Mouse (Mus musculus) intestine, postnatal 0 days (tissue): Measurements from ENCODE around the gene Olfr1054. TPM values are rescaled to one million over a fixed set of nuclear protein-coding genes. Genes with fewer than 3 reads are reported as not detected.
"Not testable (repeated sequence)": the region's sequence is repeated elsewhere in the genome, so short reads cannot be mapped to it uniquely, and the experiment has no call there.

ENCODE experiments used
- ATAC-seq: fragments of 200-750 bp; cut with Nextera tagmentation; 2 replicates; pipeline ENCODE4 v1.8.0; 2017; ENCODE audit warnings: mild to moderate bottlenecking, moderate TSS enrichment, moderate library complexity
- H3K27ac ChIP-seq: fragments of 300-500 bp; sonication (generic); 2 replicates; pipeline ENCODE4 v1.5.1; 2014; ENCODE audit warnings: mild to moderate bottlenecking, low read depth, low read length, moderate library complexity
- H3K27me3 ChIP-seq: fragments of 300-500 bp; sonication (generic); replicated peaks from 2 replicates; pipeline ENCODE4 v1.6.1; 2014; ENCODE audit warnings: low read length, mixed read lengths; ENCODE audit not compliant: control insufficient read depth, insufficient read depth
- H3K36me3 ChIP-seq: fragments of 300-500 bp; sonication (generic); 2 replicates; pipeline ENCODE4 v1.6.1; 2014; ENCODE audit warnings: mild to moderate bottlenecking, moderate library complexity; ENCODE audit not compliant: control insufficient read depth, insufficient read depth
- H3K4me1 ChIP-seq: fragments of 300-500 bp; sonication (generic); replicated peaks from 2 replicates; pipeline ENCODE4 v1.6.1; 2014; ENCODE audit warnings: antibody characterized with exemption, low read length, mixed read lengths; ENCODE audit not compliant: control insufficient read depth, insufficient read depth
- H3K4me2 ChIP-seq: fragments of 300-500 bp; sonication (generic); replicated peaks from 2 replicates; pipeline ENCODE4 v1.6.1; 2014; ENCODE audit warnings: low read depth, mild to moderate bottlenecking, moderate library complexity
- H3K4me3 ChIP-seq: fragments of 300-500 bp; sonication (generic); 2 replicates; pipeline ENCODE4 v1.5.1; 2014; ENCODE audit warnings: low read depth, low read length
- H3K9ac ChIP-seq: fragments of 300-500 bp; sonication (generic); 2 replicates; pipeline ENCODE4 v1.6.1; 2014; ENCODE audit warnings: mild to moderate bottlenecking, low read depth, low read length
- H3K9me3 ChIP-seq: fragments of 300-500 bp; sonication (generic); 2 replicates; pipeline ENCODE4 v1.6.1; 2016; ENCODE audit warnings: mixed run types; ENCODE audit not compliant: control insufficient read depth
- CTCF ChIP-seq: sonication (generic); IDR thresholded peaks from 2 replicates; pipeline ENCODE4 v1.5.1; 2016; ENCODE audit warnings: low read depth, mild to moderate bottlenecking, control low read depth, antibody characterized with exemption, moderate library complexity
- WGBS: fragments of 180-500 bp; shearing (Covaris S2); extraction: QIAGEN DNeasy Blood & Tissue Kit; methylation state at CpG from one replicate; pipeline ENCODE4 v1.1.7; 2014; 5-methylcytosine and 5-hydroxymethylcytosine counted together
- polyA plus RNA-seq: library from polyadenylated mRNA; unstranded; fragments of >200 nt; fragmentation: Nextera tagmentation; extraction: Ambion mirVana; gene quantifications from 2 replicates; pipeline ENCODE4 v1.2.1, GENCODE M21; 2015

Gene Olfr1054
- polyA plus RNA-seq, result not detected in 2 replicates

GRCm38 (mm10) chr2:86335333-86335732 is at the start of gene Olfr1054:
Gene Olfr1054, minus strand, starts transcription at chr2:86335433.
- Histone ChIP-seq H3K36me3 (no peaks in the 10 kb centered on the region), H3K9ac (no peak within 1 kb of the TSS), H3K4me1 (no peaks in the 10 kb centered on the region), H3K27ac (no peak within 1 kb of the TSS), H3K9me3 (no peaks in the 10 kb centered on the region), H3K4me2 (no peak within 1 kb of the TSS), H3K4me3 (no peak within 1 kb of the TSS), H3K27me3 (no peaks in the 10 kb centered on the region)
- TF ChIP-seq CTCF, result no peak
- WGBS, result 80% methylated on average over 3 of the region's 3 CpGs
- no peak for ATAC-seq

DNA sequence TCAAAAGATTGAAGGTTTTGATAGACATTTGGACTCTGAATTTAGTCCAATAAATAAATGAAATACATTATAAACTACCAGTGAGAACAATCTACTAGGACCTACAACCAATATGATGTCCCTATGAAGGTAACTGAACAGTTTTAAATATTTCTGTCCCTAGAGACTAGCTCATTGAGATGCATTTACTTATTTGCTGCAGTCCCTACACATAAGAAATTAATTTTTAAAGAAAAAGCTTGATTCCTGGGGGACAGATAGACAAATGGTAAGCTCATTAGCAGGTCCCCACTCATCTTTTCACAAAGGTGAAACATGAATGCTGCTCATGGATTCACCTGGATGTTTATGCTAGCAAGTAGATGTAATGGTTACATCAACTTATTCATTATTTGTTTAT is 43.1 kb upstream of the Olfr1054 start, which contains the start of gene Olfr1057:
Gene Olfr1057, minus strand, starts transcription at position 101 of the 400 bp plus-strand sequence.
- Histone ChIP-seq H3K4me2 (no peak within 1 kb of the TSS), H3K9me3 (no peaks in the 10 kb centered on the region), H3K4me3 (no peak within 1 kb of the TSS), H3K27me3 (no peaks in the 10 kb centered on the region), H3K27ac (no peak within 1 kb of the TSS), H3K4me1 (no peaks in the 10 kb centered on the region), H3K9ac (no peak within 1 kb of the TSS), H3K36me3 (no peaks in the 10 kb centered on the region)
- ATAC-seq, result no peak
- no peak for TF ChIP-seq CTCF

DNA sequence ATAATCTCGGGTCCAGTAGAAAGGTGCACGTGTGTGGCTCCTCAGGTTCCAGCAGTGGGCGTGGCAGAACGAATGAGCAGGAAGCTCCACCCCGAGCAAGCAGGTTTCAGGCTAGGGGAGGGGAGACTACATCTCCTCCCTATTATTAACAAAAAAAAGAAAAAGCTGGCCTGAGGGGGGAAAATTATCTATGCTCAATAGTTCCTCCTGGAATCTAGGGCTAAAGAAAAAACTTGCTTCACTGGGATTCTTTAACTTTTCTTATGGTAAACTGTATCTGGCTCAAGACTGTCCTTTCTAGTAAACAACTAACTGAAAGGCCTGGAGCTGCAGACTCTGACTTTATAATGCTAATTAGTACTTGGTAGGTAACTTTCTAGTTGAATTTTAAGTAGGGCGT is 31.1 kb upstream of the Olfr1054 start:
- H3K36me3 ChIP-seq, H3K4me2 ChIP-seq, H3K9ac ChIP-seq, ATAC-seq, H3K9me3 ChIP-seq, H3K4me1 ChIP-seq, H3K27ac ChIP-seq, H3K27me3 ChIP-seq, H3K4me3 ChIP-seq: not testable (repeated sequence)
- no CpG with 5 or more reads among the region's 6 CpGs for WGBS

DNA sequence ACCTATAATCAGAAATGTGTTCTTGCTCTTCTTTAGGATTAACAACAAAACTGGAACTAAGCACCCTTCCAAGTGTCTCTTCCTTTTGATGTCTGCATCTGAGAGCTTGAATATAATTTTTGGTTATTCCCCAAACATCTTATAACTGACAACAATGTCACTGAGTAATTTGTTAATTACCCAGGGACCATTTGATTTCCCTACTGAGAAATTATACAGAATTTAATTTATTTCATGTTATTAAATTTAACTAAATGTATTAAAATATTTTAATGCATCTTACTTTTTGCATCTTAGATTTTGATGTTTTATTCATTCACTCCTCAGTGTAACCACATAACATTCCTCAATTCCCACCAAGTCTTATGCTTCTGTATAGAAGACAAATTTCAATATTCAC is 27.1 kb upstream of the Olfr1054 start, which contains the start of gene Olfr1056:
Gene Olfr1056, minus strand, starts transcription at position 101 of the 400 bp plus-strand sequence.
- Histone ChIP-seq H3K9ac (no peak within 1 kb of the TSS), H3K4me2 (no peak within 1 kb of the TSS), H3K36me3 (no peaks in the 10 kb centered on the region), H3K4me1 (no peaks in the 10 kb centered on the region), H3K9me3 (no peaks in the 10 kb centered on the region), H3K27me3 (no peaks in the 10 kb centered on the region), H3K4me3 (no peak within 1 kb of the TSS), H3K27ac (no peak within 1 kb of the TSS)
- no peak for TF ChIP-seq CTCF
- no peak for ATAC-seq

DNA sequence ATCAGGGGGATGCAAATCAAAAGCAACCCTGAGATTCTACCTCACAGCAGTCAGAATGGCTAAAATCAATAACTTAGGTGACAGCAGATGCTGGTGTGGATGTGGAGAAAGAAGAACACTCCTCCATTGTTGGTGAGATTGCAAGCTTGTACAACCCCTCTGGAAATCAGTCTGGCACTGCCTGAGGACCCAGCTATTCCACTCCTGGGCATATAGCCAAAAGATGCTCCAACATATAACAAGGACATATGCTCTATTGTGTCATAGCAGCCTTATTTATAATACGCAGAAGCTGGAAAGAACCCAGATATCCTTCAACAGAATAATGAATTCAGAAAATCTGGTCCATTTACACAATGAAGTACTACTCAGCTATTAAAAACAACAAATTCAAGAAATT is 16.5 kb upstream of the Olfr1054 start:
- not testable (repeated sequence) for H3K36me3 ChIP-seq, H3K27me3 ChIP-seq, H3K4me2 ChIP-seq, H3K27ac ChIP-seq, H3K4me3 ChIP-seq, H3K9ac ChIP-seq, H3K9me3 ChIP-seq, ATAC-seq, H3K4me1 ChIP-seq
- 65% methylated on average over 1 of the region's 1 CpGs for WGBS

DNA sequence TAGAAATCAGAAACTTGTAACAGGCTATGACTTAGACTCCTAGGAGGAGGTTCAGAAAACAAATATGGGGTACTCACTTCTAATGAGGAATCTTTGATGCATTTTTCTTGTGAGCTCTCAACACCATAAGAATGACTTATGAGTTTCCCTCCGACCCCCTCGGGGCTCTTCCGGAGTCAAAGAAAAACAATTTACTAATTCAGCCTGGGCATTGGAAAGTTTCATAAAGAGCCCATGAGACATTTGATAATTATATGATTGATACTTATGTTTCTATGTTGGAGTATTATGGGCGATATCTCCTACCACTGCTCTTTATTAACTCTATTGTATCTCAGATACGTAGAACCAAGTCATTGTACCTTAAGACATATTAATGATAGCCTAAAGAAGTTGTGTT is 15.0 kb upstream of the Olfr1054 start, which contains the start of gene Olfr1055:
Gene Olfr1055, minus strand, starts transcription at position 101 of the 400 bp plus-strand sequence.
- no peak within 1 kb of the TSS for H3K4me2 ChIP-seq
- no peaks in the 10 kb centered on the region for H3K4me1 ChIP-seq
- no peaks in the 10 kb centered on the region for H3K27me3 ChIP-seq
- no peaks in the 10 kb centered on the region for H3K9me3 ChIP-seq
- H3K27ac ChIP-seq, result no peak within 1 kb of the TSS
- 92% methylated on average over 5 of the region's 5 CpGs for WGBS
- no peak for TF ChIP-seq CTCF
- ATAC-seq, result no peak
- H3K9ac ChIP-seq, result no peak within 1 kb of the TSS
- H3K36me3 ChIP-seq, result no peaks in the 10 kb centered on the region
- no peak within 1 kb of the TSS for H3K4me3 ChIP-seq

GRCm38 (mm10) chr2:86315184-86315583 is 20.0 kb downstream of the Olfr1054 start, which contains the start of gene Olfr1053:
Gene Olfr1053, minus strand, starts transcription at chr2:86315284.
- no peak for ATAC-seq
- H3K4me2 ChIP-seq, result no peak within 1 kb of the TSS
- WGBS, result 62% methylated on average over 3 of the region's 3 CpGs
- no peak within 1 kb of the TSS for H3K27ac ChIP-seq
- no peaks in the 10 kb centered on the region for H3K36me3 ChIP-seq
- H3K9ac ChIP-seq, result no peak within 1 kb of the TSS
- no peaks in the 10 kb centered on the region for H3K9me3 ChIP-seq
- no peaks in the 10 kb centered on the region for H3K4me1 ChIP-seq
- no peak for TF ChIP-seq CTCF
- no peak within 1 kb of the TSS for H3K4me3 ChIP-seq
- no peaks in the 10 kb centered on the region for H3K27me3 ChIP-seq
